Comparison of ENCODE assay signal across 20 mouse cellular contexts in the genomic region with DNA sequence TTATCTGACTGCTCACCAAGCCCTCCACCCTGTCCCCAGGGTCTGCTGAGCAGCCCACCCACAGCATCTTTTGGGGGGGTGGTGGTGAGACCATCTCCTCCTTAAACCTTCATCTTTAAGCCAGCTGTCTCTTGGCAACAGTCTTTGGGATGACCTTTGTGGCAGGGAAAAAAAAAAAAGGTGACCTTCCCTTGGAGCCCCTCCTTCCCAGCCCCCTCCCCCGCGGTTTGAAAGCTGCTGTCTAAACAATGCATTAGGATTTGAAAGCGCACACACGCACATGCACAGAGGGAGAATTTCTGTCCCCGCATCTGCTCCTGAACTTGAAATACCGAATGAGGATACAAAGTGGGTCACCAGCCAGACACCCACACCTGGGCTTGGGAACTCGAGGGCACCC. TPM values are rescaled to one million over a fixed set of nuclear protein-coding genes. Genes with fewer than 3 reads are reported as not detected.
DNase-seq lines count a peak whose midpoint lies in the region; ATAC-seq and TF ChIP-seq lines count a peak whose summit lies in the region.
"Had no signal": no experiment of that assay in that cellular context is flagged by ENCODE, and none has a peak within 500 bp of the region (broad histone marks: within the 10 kb centered on the region; RNA-seq: fewer than 3 reads in every experiment).

No protein-coding gene starts in this region.

- 0 out of 2 replicates have a peak overlapping the region, but pooled peaks have one; percentile 0 for H3K9ac ChIP-seq in hindbrain, embryonic 11.5 days (ENCODE audit: low read depth, low read length)
- no peak overlapping the region for H3K9ac ChIP-seq in hindbrain, embryonic 14.5 days
- H3K9ac ChIP-seq in forebrain, embryonic 15.5 days (replicated peaks), result no peak overlapping the region; the same call in 1 of the 2 replicates
- H3K9ac ChIP-seq in midbrain, embryonic 15.5 days, result no peak overlapping the region
- H3K9ac ChIP-seq: intestine, embryonic 15.5 days; lung, embryonic 14.5 days had no signal

- WGBS in hindbrain, embryonic 11.5 days, result 15% methylated on average over 7 of the region's 7 CpGs
- 8% methylated on average over 7 of the region's 7 CpGs for WGBS in hindbrain, embryonic 14.5 days
- 9% methylated on average over 7 of the region's 7 CpGs for WGBS in forebrain, embryonic 15.5 days
- WGBS in midbrain, embryonic 15.5 days, result 7% methylated on average over 7 of the region's 7 CpGs

- no peak for TF ChIP-seq CTCF in gastrocnemius, adult 2 months (IDR thresholded peaks at IDR 0.05)

- H3K27me3 ChIP-seq in hindbrain, embryonic 11.5 days (ENCODE audit: control insufficient read depth, insufficient read depth, low read length), result no peaks in the 10 kb centered on the region
- no peaks in the 10 kb centered on the region for H3K27me3 ChIP-seq in hindbrain, embryonic 14.5 days (ENCODE audit: control insufficient read depth, insufficient read depth, low read length)
- no peaks in the 10 kb centered on the region for H3K27me3 ChIP-seq in forebrain, embryonic 15.5 days
- no peaks in the 10 kb centered on the region for H3K27me3 ChIP-seq in midbrain, embryonic 15.5 days (replicated peaks)
- H3K27me3 ChIP-seq: intestine, embryonic 15.5 days had no signal

- peaks cover 8% of the 10 kb centered on the region; the same call in 1 of the 2 replicates for H3K4me1 ChIP-seq in hindbrain, embryonic 11.5 days (replicated peaks; ENCODE audit: control insufficient read depth, insufficient read depth, low read length)
- H3K4me1 ChIP-seq in hindbrain, embryonic 14.5 days (replicated peaks; ENCODE audit: control insufficient read depth, insufficient read depth, low read length), result peaks cover 23% of the 10 kb centered on the region
- H3K4me1 ChIP-seq in forebrain, embryonic 15.5 days, result peaks cover 17% of the 10 kb centered on the region
- H3K4me1 ChIP-seq in midbrain, embryonic 15.5 days, result peaks cover 31% of the 10 kb centered on the region
- H3K4me1 ChIP-seq: intestine, embryonic 15.5 days had no signal

- no peak for ATAC-seq in hindbrain, embryonic 11.5 days (ENCODE audit: low FRiP score)
- no peak for ATAC-seq in hindbrain, embryonic 14.5 days (ENCODE audit: low FRiP score)
- no peak for ATAC-seq in forebrain, embryonic 15.5 days (replicated peaks)
- no peak for ATAC-seq in midbrain, embryonic 15.5 days (replicated peaks)
- ATAC-seq: intestine, embryonic 15.5 days had no signal

- H3K27ac ChIP-seq in hindbrain, embryonic 11.5 days (ENCODE audit: low read depth, low read length), result no peak overlapping the region
- H3K27ac ChIP-seq in hindbrain, embryonic 14.5 days, result no peak overlapping the region
- peak overlapping the region; percentile 14; the same call in 1 of the 2 replicates for H3K27ac ChIP-seq in forebrain, embryonic 15.5 days (replicated peaks)
- H3K27ac ChIP-seq in midbrain, embryonic 15.5 days, result 0 out of 2 replicates have a peak overlapping the region, but pooled peaks have one; percentile 29
- H3K27ac ChIP-seq in gastrocnemius, adult 2 months, result no peak overlapping the region
- H3K27ac ChIP-seq: heart, adult 2 months; intestine, embryonic 15.5 days; kidney, postnatal 0 days had no signal

- no peak overlapping the region for H3K4me3 ChIP-seq in hindbrain, embryonic 11.5 days (ENCODE audit: low read depth, low read length)
- no peak overlapping the region for H3K4me3 ChIP-seq in hindbrain, embryonic 14.5 days (replicated peaks; ENCODE audit: low read length)
- H3K4me3 ChIP-seq in forebrain, embryonic 15.5 days, result no peak overlapping the region
- no peak overlapping the region for H3K4me3 ChIP-seq in midbrain, embryonic 15.5 days
- H3K4me3 ChIP-seq in gastrocnemius, adult 2 months, result no peak overlapping the region
- H3K4me3 ChIP-seq: heart, adult 2 months; intestine, embryonic 15.5 days had no signal

- H3K9me3 ChIP-seq in hindbrain, embryonic 11.5 days (ENCODE audit: control insufficient read depth, low read length), result no peaks in the 10 kb centered on the region
- no peaks in the 10 kb centered on the region for H3K9me3 ChIP-seq in hindbrain, embryonic 14.5 days (ENCODE audit: control insufficient read depth, low read length)
- no peaks in the 10 kb centered on the region for H3K9me3 ChIP-seq in forebrain, embryonic 15.5 days
- H3K9me3 ChIP-seq in midbrain, embryonic 15.5 days, result no peaks in the 10 kb centered on the region
- H3K9me3 ChIP-seq: G1E; intestine, embryonic 15.5 days had no signal

- no peak overlapping the region for H3K4me2 ChIP-seq in hindbrain, embryonic 11.5 days (replicated peaks; ENCODE audit: low read depth, low read length)
- no peak overlapping the region for H3K4me2 ChIP-seq in hindbrain, embryonic 14.5 days (replicated peaks)
- no peak overlapping the region for H3K4me2 ChIP-seq in forebrain, embryonic 15.5 days (replicated peaks)
- no peak overlapping the region for H3K4me2 ChIP-seq in midbrain, embryonic 15.5 days
- H3K4me2 ChIP-seq: intestine, embryonic 15.5 days; lung, embryonic 14.5 days had no signal

- no peaks in the 10 kb centered on the region for H3K36me3 ChIP-seq in hindbrain, embryonic 11.5 days (ENCODE audit: control insufficient read depth, insufficient read depth, low read length)
- H3K36me3 ChIP-seq in hindbrain, embryonic 14.5 days (replicated peaks; ENCODE audit: control insufficient read depth, insufficient read depth), result no peaks in the 10 kb centered on the region
- H3K36me3 ChIP-seq in forebrain, embryonic 15.5 days, result no peaks in the 10 kb centered on the region
- H3K36me3 ChIP-seq in midbrain, embryonic 15.5 days (replicated peaks), result no peaks in the 10 kb centered on the region
- H3K36me3 ChIP-seq: G1E; intestine, embryonic 15.5 days had no signal

- intact Hi-C loops in gastrocnemius, adult 2 months (cut with DNase I), result no loop called here

- DNase-seq in hindbrain, embryonic 11.5 days (ENCODE audit: low spot score), result peak; percentile 44
- no peak for DNase-seq in hindbrain, embryonic 14.5 days (ENCODE audit: low spot score)
- peak; percentile 43 for DNase-seq in ZHBTc4 (ENCODE audit: low read depth, low spot score)
- DNase-seq in gastrocnemius, adult 2 months, result no peak
- DNase-seq in MN1 (ENCODE audit: low spot score), result no peak
- DNase-seq: adrenal gland, postnatal 14 days; B cell, adult 2 months; cerebellum, adult 9-10 months; embryo, embryonic 11 days; gastrocnemius, postnatal 10 days; heart, adult 2 months; liver; lung, embryonic 14.5 days; right cerebral cortex, postnatal 14 days; thymus, postnatal 4 days had no signal

RNA-seq across cellular contexts. Expression of a gene that starts 22.2 kb away (rescaled TPM):
- polyA plus RNA-seq in hindbrain, embryonic 11.5 days (2014; fragmentation: Nextera tagmentation; extraction: Ambion mirVana), result 49.4 and 57.3 TPM in 2 replicates
- 29.0 and 32.9 TPM in 2 replicates for polyA plus RNA-seq in hindbrain, embryonic 14.5 days (2014; fragmentation: Nextera tagmentation; extraction: Ambion mirVana)
- 49.9 and 52.8 TPM in 2 replicates for polyA plus RNA-seq in forebrain, embryonic 15.5 days (2015; fragmentation: Nextera tagmentation; extraction: Ambion mirVana)
- 56.4 and 59.5 TPM in 2 replicates for polyA plus RNA-seq in midbrain, embryonic 15.5 days (2015; fragmentation: Nextera tagmentation; extraction: Ambion mirVana)
- total RNA-seq in gastrocnemius, adult 2 months (2021), result 10 to 100 TPM; 12.2 to 19.2 TPM

RNA-seq across cellular contexts. Expression of a gene that starts 24.8 kb away (rescaled TPM):
- 24.8 and 34.2 TPM in 2 replicates for polyA plus RNA-seq in hindbrain, embryonic 11.5 days (2014; fragmentation: Nextera tagmentation; extraction: Ambion mirVana)
- 25.9 and 26.2 TPM in 2 replicates for polyA plus RNA-seq in hindbrain, embryonic 14.5 days (2014; fragmentation: Nextera tagmentation; extraction: Ambion mirVana)
- polyA plus RNA-seq in forebrain, embryonic 15.5 days (2015; fragmentation: Nextera tagmentation; extraction: Ambion mirVana), result 35.8 and 36.5 TPM in 2 replicates
- polyA plus RNA-seq in midbrain, embryonic 15.5 days (2015; fragmentation: Nextera tagmentation; extraction: Ambion mirVana), result 53.4 and 54.6 TPM in 2 replicates
- under 1 TPM; 0.23 to 0.73 TPM for total RNA-seq in gastrocnemius, adult 2 months (2021)
- total RNA-seq: G1E had no signal

RNA-seq across cellular contexts. Expression of a gene that starts 31.3 kb away (rescaled TPM):
- 7.6 and 9.4 TPM in 2 replicates for polyA plus RNA-seq in hindbrain, embryonic 11.5 days (2014; fragmentation: Nextera tagmentation; extraction: Ambion mirVana)
- 7.0 and 7.7 TPM in 2 replicates for polyA plus RNA-seq in hindbrain, embryonic 14.5 days (2014; fragmentation: Nextera tagmentation; extraction: Ambion mirVana)
- 9.7 and 12.7 TPM in 2 replicates for polyA plus RNA-seq in forebrain, embryonic 15.5 days (2015; fragmentation: Nextera tagmentation; extraction: Ambion mirVana)
- polyA plus RNA-seq in midbrain, embryonic 15.5 days (2015; fragmentation: Nextera tagmentation; extraction: Ambion mirVana), result 13.3 and 14.7 TPM in 2 replicates
- total RNA-seq in gastrocnemius, adult 2 months (2021), result 1 to 10 TPM; 6.6 to 7.1 TPM

RNA-seq across cellular contexts. Expression of a gene that starts 38.3 kb away (rescaled TPM):
- polyA plus RNA-seq in hindbrain, embryonic 11.5 days (2014; fragmentation: Nextera tagmentation; extraction: Ambion mirVana), result 83.4 and 90.4 TPM in 2 replicates
- polyA plus RNA-seq in hindbrain, embryonic 14.5 days (2014; fragmentation: Nextera tagmentation; extraction: Ambion mirVana), result 203 and 252 TPM in 2 replicates
- polyA plus RNA-seq in forebrain, embryonic 15.5 days (2015; fragmentation: Nextera tagmentation; extraction: Ambion mirVana), result 350 and 358 TPM in 2 replicates
- 364 and 392 TPM in 2 replicates for polyA plus RNA-seq in midbrain, embryonic 15.5 days (2015; fragmentation: Nextera tagmentation; extraction: Ambion mirVana)
- 10 to 100 TPM; 22.1 to 30.7 TPM for total RNA-seq in gastrocnemius, adult 2 months (2021)

RNA-seq across cellular contexts. Expression of a gene that starts 44.9 kb away (rescaled TPM):
- polyA plus RNA-seq in hindbrain, embryonic 11.5 days (2014; fragmentation: Nextera tagmentation; extraction: Ambion mirVana), result 242 and 245 TPM in 2 replicates
- polyA plus RNA-seq in hindbrain, embryonic 14.5 days (2014; fragmentation: Nextera tagmentation; extraction: Ambion mirVana), result 303 and 341 TPM in 2 replicates
- 248 and 260 TPM in 2 replicates for polyA plus RNA-seq in forebrain, embryonic 15.5 days (2015; fragmentation: Nextera tagmentation; extraction: Ambion mirVana)
- 290 and 305 TPM in 2 replicates for polyA plus RNA-seq in midbrain, embryonic 15.5 days (2015; fragmentation: Nextera tagmentation; extraction: Ambion mirVana)
- 100 to 1,000 TPM; 496 to 663 TPM for total RNA-seq in gastrocnemius, adult 2 months (2021)

Comparison
In these comparisons a context has a peak if more than half of its experiments do, and no peak if none do; other contexts are left out.
1. DNase-seq: peak in hindbrain, embryonic 11.5 days (single experiment) and ZHBTc4 (single experiment); none in hindbrain, embryonic 14.5 days (single experiment), gastrocnemius, adult 2 months (single experiment) and MN1 (single experiment).
2. H3K27ac ChIP-seq: peak in forebrain, embryonic 15.5 days (single experiment) and midbrain, embryonic 15.5 days (single experiment); none in hindbrain, embryonic 11.5 days (single experiment), hindbrain, embryonic 14.5 days (single experiment) and gastrocnemius, adult 2 months (single experiment).